Mouse (Mus musculus) CH12.LX (cell line): ENCODE measurements around the gene Ap4m1. TPM values are rescaled to one million over a fixed set of nuclear protein-coding genes. Genes with fewer than 3 reads are reported as not detected.

Experiments used
- DNase-seq: peaks from one replicate; pipeline ENCODE4 v3.0.0-alpha.2; 2013; ENCODE audit errors: extremely low read depth
- H3K27ac ChIP-seq: 2 replicates; pipeline ENCODE4 v1.5.1; 2012; ENCODE audit warnings: low read depth, mild to moderate bottlenecking, control low read depth, moderate library complexity; ENCODE audit not compliant: insufficient read depth
- H3K27me3 ChIP-seq: replicated peaks from 2 replicates; pipeline ENCODE3; 2012; ENCODE audit warnings: inconsistent platforms
- H3K36me3 ChIP-seq, 2 experiments: replicated peaks in 1 of 2; 2 replicates each; pipeline versions ENCODE3 to v1.6.1; 2012; ENCODE audit warnings: inconsistent platforms in 1 of 2, low read length in 1 of 2, mild to moderate bottlenecking in 1 of 2, mixed read lengths in 1 of 2, moderate library complexity in 1 of 2; ENCODE audit not compliant: control insufficient read depth in 1 of 2, insufficient read depth in 1 of 2
- H3K4me1 ChIP-seq, 2 experiments: 2 replicates each; pipeline ENCODE4 v1.6.1; 2012; ENCODE audit warnings: inconsistent platforms in 1 of 2, moderate library complexity in 1 of 2; ENCODE audit not compliant: insufficient read depth in 2 of 2, control insufficient read depth in 1 of 2
- H3K4me2 ChIP-seq: 2 replicates; pipeline ENCODE4 v1.6.1; 2012; ENCODE audit warnings: low read depth, mild to moderate bottlenecking, control low read depth; ENCODE audit not compliant: poor library complexity, insufficient read depth, severe bottlenecking
- H3K4me3 ChIP-seq, 3 experiments: fragments of 150-350 bp in 1 of 3; sonication (generic) in 1 of 3; replicated peaks in 1 of 3; 2 replicates each; pipeline versions ENCODE3 to v1.5.1; 2011 to 2012; ENCODE audit warnings: low read depth in 2 of 3, low read length in 2 of 3, mild to moderate bottlenecking in 2 of 3, moderate library complexity in 2 of 3, control low read depth in 1 of 3, improper control_type of control experiment in 1 of 3, inconsistent platforms in 1 of 3, mixed read lengths in 1 of 3; ENCODE audit not compliant: poor library complexity in 1 of 3
- H3K79me2 ChIP-seq: replicated peaks from 2 replicates; pipeline ENCODE4 v1.6.1; 2012; ENCODE audit warnings: mild to moderate bottlenecking, moderate library complexity; ENCODE audit not compliant: control insufficient read depth, poor library complexity, insufficient read depth, severe bottlenecking; ENCODE audit errors: extremely low read depth
- H3K9ac ChIP-seq: 2 replicates; pipeline ENCODE4 v1.6.1; 2012; ENCODE audit warnings: low read depth, mild to moderate bottlenecking, control low read depth, moderate library complexity; ENCODE audit not compliant: insufficient read depth
- H3K9me3 ChIP-seq: replicated peaks from 2 replicates; pipeline ENCODE3; 2012; ENCODE audit warnings: low read length, inconsistent platforms, mixed read lengths
- BHLHE40 ChIP-seq: IDR thresholded peaks from 2 replicates; pipeline ENCODE4 v1.6.1; 2011; ENCODE audit warnings: mild to moderate bottlenecking, low read depth, low read length, improper control_type of control experiment
- CHD2 ChIP-seq: IDR thresholded peaks from 2 replicates; pipeline ENCODE4 v1.6.1; 2011; ENCODE audit warnings: low read length, improper control_type of control experiment
- ELF1 ChIP-seq: IDR thresholded peaks from 2 replicates; pipeline ENCODE4 v1.6.1; 2014; ENCODE audit warnings: low read depth, mild to moderate bottlenecking, inconsistent platforms, low read length, improper control_type of control experiment
- EP300 ChIP-seq: IDR thresholded peaks from 2 replicates; pipeline ENCODE4 v1.6.1; 2011; ENCODE audit warnings: low read length, improper control_type of control experiment
- ETS1 ChIP-seq: conservative IDR thresholded peaks from 2 replicates; pipeline ENCODE4 v1.6.1; 2012; ENCODE audit warnings: low read depth, mild to moderate bottlenecking, inconsistent platforms, low read length, improper control_type of control experiment, moderate library complexity
- GABPA ChIP-seq: IDR thresholded peaks from 2 replicates; pipeline ENCODE4 v1.6.1; 2012; ENCODE audit warnings: low read depth, low read length, improper control_type of control experiment, inconsistent platforms; ENCODE audit not compliant: insufficient replicate concordance
- HCFC1 ChIP-seq: IDR thresholded peaks from 2 replicates; pipeline ENCODE4 v1.6.1; 2012; ENCODE audit warnings: low read depth, mild to moderate bottlenecking, inconsistent platforms, low read length, improper control_type of control experiment
- IRF4 ChIP-seq: IDR thresholded peaks from 2 replicates; pipeline ENCODE4 v1.6.1; 2014; ENCODE audit warnings: low read depth, mild to moderate bottlenecking, inconsistent platforms, low read length, improper control_type of control experiment
- JUND ChIP-seq: conservative IDR thresholded peaks from 2 replicates; pipeline ENCODE4 v1.6.1; 2011; ENCODE audit warnings: low read depth, low read length, improper control_type of control experiment
- KAT2A ChIP-seq: IDR thresholded peaks from 2 replicates; pipeline ENCODE4 v1.6.1; 2012; ENCODE audit warnings: low read length, improper control_type of control experiment, inconsistent platforms; ENCODE audit not compliant: insufficient replicate concordance
- MAX ChIP-seq: IDR thresholded peaks from 2 replicates; pipeline ENCODE4 v1.6.1; 2011; ENCODE audit warnings: low read length, improper control_type of control experiment
- MEF2A ChIP-seq: IDR thresholded peaks from 2 replicates; pipeline ENCODE4 v1.6.1; 2014; ENCODE audit warnings: low read depth, mild to moderate bottlenecking, inconsistent platforms, low read length, improper control_type of control experiment, borderline replicate concordance
- MXI1 ChIP-seq: IDR thresholded peaks from 2 replicates; pipeline ENCODE4 v1.6.1; 2011; ENCODE audit warnings: mild to moderate bottlenecking, low read depth, low read length, improper control_type of control experiment
- MYC ChIP-seq: IDR thresholded peaks from 2 replicates; pipeline ENCODE4 v1.6.1; 2011; ENCODE audit warnings: low read depth, mild to moderate bottlenecking, improper control_type of control experiment, low read length
- NRF1 ChIP-seq: IDR thresholded peaks from 2 replicates; pipeline ENCODE4 v1.6.1; 2014; ENCODE audit warnings: low read depth, mild to moderate bottlenecking, inconsistent platforms, low read length, improper control_type of control experiment, moderate library complexity
- POLR2A ChIP-seq: IDR thresholded peaks from 2 replicates; pipeline ENCODE4 v1.6.1; 2011; ENCODE audit warnings: low read depth, mild to moderate bottlenecking, improper control_type of control experiment, low read length
- RCOR1 ChIP-seq: conservative IDR thresholded peaks from 2 replicates; pipeline ENCODE4 v1.6.1; 2012; ENCODE audit warnings: low read depth, mild to moderate bottlenecking, inconsistent platforms, low read length, improper control_type of control experiment
- TBP ChIP-seq: conservative IDR thresholded peaks from 2 replicates; pipeline ENCODE4 v1.6.1; 2011; ENCODE audit warnings: low read depth, low read length, improper control_type of control experiment
- TCF12 ChIP-seq: IDR thresholded peaks from 2 replicates; pipeline ENCODE4 v1.6.1; 2014; ENCODE audit warnings: low read depth, mild to moderate bottlenecking, inconsistent platforms, low read length, improper control_type of control experiment
- UBTF ChIP-seq: IDR thresholded peaks from 2 replicates; pipeline ENCODE4 v1.6.1; 2012; ENCODE audit warnings: low read depth, mild to moderate bottlenecking, inconsistent platforms, low read length, improper control_type of control experiment, moderate library complexity
- USF1 ChIP-seq: IDR thresholded peaks from 2 replicates; pipeline ENCODE4 v1.6.1; 2014; ENCODE audit warnings: low read depth, mild to moderate bottlenecking, inconsistent platforms, low read length, improper control_type of control experiment
- USF2 ChIP-seq: conservative IDR thresholded peaks from 2 replicates; pipeline ENCODE4 v1.6.1; 2011; ENCODE audit warnings: low read depth, low read length, improper control_type of control experiment
- ZKSCAN1 ChIP-seq: IDR thresholded peaks from 2 replicates; pipeline ENCODE4 v1.6.1; 2012; ENCODE audit warnings: low read depth, inconsistent platforms, low read length, improper control_type of control experiment, borderline replicate concordance
- ZMIZ1 ChIP-seq: IDR thresholded peaks from 2 replicates; pipeline ENCODE4 v1.6.1; 2012; ENCODE audit warnings: low read depth, mild to moderate bottlenecking, inconsistent platforms, low read length, improper control_type of control experiment
- ZNF384 ChIP-seq: IDR thresholded peaks from 2 replicates; pipeline ENCODE4 v1.6.1; 2012; ENCODE audit warnings: low read depth, low read length, improper control_type of control experiment, inconsistent platforms
- dilution Hi-C: fragments of 300-500 bp; cut with MboI; formaldehyde crosslinking; loops from 2 replicates; pipeline ENCODE4 v1.14.3; 2020; ENCODE audit warnings: low sequenced_read_pairs; ENCODE audit not compliant: extremely low pct_unique_long_range_greater_than_20kb, extremely low pct_ligation_motif_present
- in situ Hi-C: fragments of 300-500 bp; cut with MboI; formaldehyde crosslinking; loops from 3 replicates; pipeline ENCODE4 v1.14.3; 2019; ENCODE audit warnings: low sequenced_read_pairs, low pct_ligation_motif_present, low pct_unique_long_range_greater_than_20kb, mixed read lengths
- polyA plus RNA-seq: library from polyadenylated mRNA; unstranded; fragments of >175 nt; gene quantifications from 2 replicates; pipeline ENCODE4 v1.2.1, GENCODE M21; 2012; ENCODE audit warnings: low read depth; ENCODE audit not compliant: insufficient read length
- total RNA-seq, 2 experiments: library from RNA; depleted of rRNA; stranded (reverse); fragments of 300-350 nt in 1 of 2; fragments of >200 nt in 1 of 2; gene quantifications; 2 replicates each; pipeline ENCODE4 v1.2.3; 2012 to 2014

The Ap4m1 gene
- total and polyA plus RNA-seq, 3 experiments: 17.4 to 26.3 (median 21.5) TPM

GRCm38 (mm10) chr5:138223287-138223686 lies 51.5 kb downstream of the Ap4m1 start:
- Histone ChIP-seq H3K4me2 (no peak overlapping the region), H3K9me3 (no peaks in the 10 kb centered on the region), H3K36me3 (no peaks in the 10 kb centered on the region), H3K27me3 (no peaks in the 10 kb centered on the region), H3K9ac (no peak overlapping the region), H3K27ac (no peak overlapping the region), H3K4me3 (no peak overlapping the region), H3K4me1 (peaks cover 0 to 12% of the 10 kb centered on the region in 2 experiments; a peak in 2 of 4 replicates), H3K79me2 (no peaks in the 10 kb centered on the region)
- dilution Hi-C loops (no loop called here), in situ Hi-C loops (no loop called here)
- DNase-seq: no peak
- no peak for TF ChIP-seq RCOR1
- no peak for TF ChIP-seq ZMIZ1
- no peak for TF ChIP-seq CHD2
- no peak for TF ChIP-seq JUND
- no peak for TF ChIP-seq EP300
- no peak for TF ChIP-seq MAX
- no peak for TF ChIP-seq USF1
- TF ChIP-seq KAT2A: no peak
- TF ChIP-seq TBP: no peak
- TF ChIP-seq ELF1: no peak
- TF ChIP-seq MYC: no peak
- no peak for TF ChIP-seq MXI1
- TF ChIP-seq HCFC1: no peak
- no peak for TF ChIP-seq USF2
- TF ChIP-seq NRF1: no peak
- no peak for TF ChIP-seq ZKSCAN1
- no peak for TF ChIP-seq TCF12

GRCm38 (mm10) chr5:138225700-138226099 lies 53.9 kb downstream of the Ap4m1 start, which contains the start of gene Nxpe5:
Nxpe5 (plus strand) TSS chr5:138225898.
- H3K4me2 ChIP-seq: no peak within 1 kb of the TSS
- H3K27me3 ChIP-seq: no peaks in the 10 kb centered on the region
- DNase-seq: no peak
- H3K36me3 ChIP-seq: no peaks in the 10 kb centered on the region
- in situ Hi-C loops: loop anchor here (25.0 kb wide), 1 partner anchor 437 kb away; no protein-coding TSS in a partner anchor
- no peak for TF ChIP-seq GABPA
- no peak for TF ChIP-seq BHLHE40
- TF ChIP-seq MEF2A: no peak
- no peak for TF ChIP-seq UBTF
- TF ChIP-seq ETS1: no peak
- TF ChIP-seq EP300: no peak
- TF ChIP-seq ZNF384: no peak
- TF ChIP-seq HCFC1: no peak
- no peak for TF ChIP-seq ELF1
- no peak for TF ChIP-seq IRF4
- no peak for TF ChIP-seq MXI1
- TF ChIP-seq POLR2A: no peak
- TF ChIP-seq JUND: no peak
- TF ChIP-seq, all 38 proteins: peak for 0
- no peak within 1 kb of the TSS for H3K27ac ChIP-seq
- H3K9me3 ChIP-seq: no peaks in the 10 kb centered on the region
- H3K4me1 ChIP-seq: peaks cover 0 to 5% of the 10 kb centered on the region in 2 experiments; a peak in 2 of 4 replicates
- no peak within 1 kb of the TSS for H3K9ac ChIP-seq
- no peaks in the 10 kb centered on the region for H3K79me2 ChIP-seq
- dilution Hi-C loops: no loop called here
- H3K4me3 ChIP-seq: no peak within 1 kb of the TSS
